Mouse (Mus musculus): ENCODE data around the gene Pttg1. TPM values are rescaled to one million over a fixed set of nuclear protein-coding genes. Genes with fewer than 3 reads are reported as not detected.

The Pttg1 gene
- 91.5 and 98.6 TPM in 2 replicates for polyA plus RNA-seq (2015; fragmentation: Nextera tagmentation; extraction: Ambion mirVana)

- Histone ChIP-seq H3K4me1 (replicated peaks; ENCODE audit: control insufficient read depth, insufficient read depth, low read length) (peaks cover 9% of the 10 kb centered on the region), H3K4me2 (ENCODE audit: low read depth, low read length) (peak within 1 kb of the TSS; percentile 48), H3K36me3 (ENCODE audit: control insufficient read depth, insufficient read depth, low read length) (no peaks in the 10 kb centered on the region), H3K27me3 (ENCODE audit: control insufficient read depth, insufficient read depth, low read depth, low read length) (no peaks in the 10 kb centered on the region), H3K9me3 (ENCODE audit: control insufficient read depth, low read length) (no peaks in the 10 kb centered on the region), H3K4me3 (ENCODE audit: low read length) (peak within 1 kb of the TSS; percentile 58), H3K27ac (ENCODE audit: low read length) (peak within 1 kb of the TSS; percentile 61), H3K9ac (ENCODE audit: low read length) (peak within 1 kb of the TSS; percentile 70)
- WGBS, result 3% methylated on average over 27 of the region's 27 CpGs
- peak; percentile 98 for ATAC-seq (ENCODE audit: low read depth)
These were observed at the start of gene Pttg1 for GRCm38 (mm10) chr11:43425824-43426413. Pttg1 (minus strand) TSS chr11:43426251.

- peak; percentile 70 for ATAC-seq (ENCODE audit: low read depth)
- no peak within 1 kb of the TSS for H3K27ac ChIP-seq (ENCODE audit: low read length)
- H3K9me3 ChIP-seq (ENCODE audit: control insufficient read depth, low read length), result no peaks in the 10 kb centered on the region
- peak within 1 kb of the TSS; percentile 41 for H3K4me3 ChIP-seq (ENCODE audit: low read length)
- peak within 1 kb of the TSS; percentile 53 for H3K9ac ChIP-seq (ENCODE audit: low read length)
- H3K4me1 ChIP-seq (replicated peaks; ENCODE audit: control insufficient read depth, insufficient read depth, low read length), result peaks cover 14% of the 10 kb centered on the region
- no peaks in the 10 kb centered on the region for H3K36me3 ChIP-seq (ENCODE audit: control insufficient read depth, insufficient read depth, low read length)
- H3K4me2 ChIP-seq (ENCODE audit: low read depth, low read length), result peak within 1 kb of the TSS; percentile 78
- H3K27me3 ChIP-seq (ENCODE audit: control insufficient read depth, insufficient read depth, low read depth, low read length), result no peaks in the 10 kb centered on the region
- 2% methylated on average over 24 of the region's 24 CpGs for WGBS
These were observed 48.2 kb upstream of the Pttg1 start, which contains the start of gene C1qtnf2 for GRCm38 (mm10) chr11:43474225-43474774. C1qtnf2 (plus strand) TSS chr11:43474276.

- H3K9ac ChIP-seq (ENCODE audit: low read length), result peak overlapping the region; percentile 53
These were observed 47.7 kb upstream of the Pttg1 start for GRCm38 (mm10) chr11:43473635-43474224.

GRCm38 (mm10) chr11:43473115-43473514 lies 47.1 kb upstream of the Pttg1 start:
- ATAC-seq (ENCODE audit: low read depth), result no peak
- no peak overlapping the region for H3K27ac ChIP-seq (ENCODE audit: low read length)
- WGBS, result 83% methylated on average over 1 of the region's 1 CpGs

More at GRCm38 (mm10) chr11:43473635-43474224, 47.7 kb upstream of the Pttg1 start:
- Histone ChIP-seq H3K4me1 (replicated peaks; ENCODE audit: control insufficient read depth, insufficient read depth, low read length) (peaks cover 14% of the 10 kb centered on the region), H3K27ac (ENCODE audit: low read length) (no peak overlapping the region), H3K27me3 (ENCODE audit: control insufficient read depth, insufficient read depth, low read depth, low read length) (no peaks in the 10 kb centered on the region), H3K4me3 (ENCODE audit: low read length) (peak overlapping the region; percentile 41), H3K36me3 (ENCODE audit: control insufficient read depth, insufficient read depth, low read length) (no peaks in the 10 kb centered on the region), H3K9me3 (ENCODE audit: control insufficient read depth, low read length) (no peaks in the 10 kb centered on the region), H3K4me2 (ENCODE audit: low read depth, low read length) (peak overlapping the region; percentile 78)
- no peak; the same call in 1 of the 2 replicates for ATAC-seq (ENCODE audit: low read depth)
- WGBS, result 44% methylated on average over 15 of the region's 15 CpGs

GRCm38 (mm10) chr11:43470881-43471820 lies 45.1 kb upstream of the Pttg1 start:
- Histone ChIP-seq H3K9me3 (ENCODE audit: control insufficient read depth, low read length) (no peaks in the 10 kb centered on the region), H3K36me3 (ENCODE audit: control insufficient read depth, insufficient read depth, low read length) (no peaks in the 10 kb centered on the region), H3K4me2 (ENCODE audit: low read depth, low read length) (no peak overlapping the region), H3K27me3 (ENCODE audit: control insufficient read depth, insufficient read depth, low read depth, low read length) (no peaks in the 10 kb centered on the region), H3K27ac (ENCODE audit: low read length) (no peak overlapping the region), H3K4me3 (ENCODE audit: low read length) (no peak overlapping the region), H3K9ac (ENCODE audit: low read length) (no peak overlapping the region), H3K4me1 (replicated peaks; ENCODE audit: control insufficient read depth, insufficient read depth, low read length) (peaks cover 14% of the 10 kb centered on the region)
- 58% methylated on average over 6 of the region's 6 CpGs for WGBS
- ATAC-seq (ENCODE audit: low read depth), result 0 out of 2 replicates have a peak, but pooled peaks have one; percentile 13

More at GRCm38 (mm10) chr11:43473115-43473514, 47.1 kb upstream of the Pttg1 start:
- no peaks in the 10 kb centered on the region for H3K27me3 ChIP-seq (ENCODE audit: control insufficient read depth, insufficient read depth, low read depth, low read length)
- H3K9me3 ChIP-seq (ENCODE audit: control insufficient read depth, low read length), result no peaks in the 10 kb centered on the region
- H3K4me2 ChIP-seq (ENCODE audit: low read depth, low read length), result no peak overlapping the region
- H3K36me3 ChIP-seq (ENCODE audit: control insufficient read depth, insufficient read depth, low read length), result no peaks in the 10 kb centered on the region
- no peak overlapping the region for H3K4me3 ChIP-seq (ENCODE audit: low read length)
- peaks cover 14% of the 10 kb centered on the region for H3K4me1 ChIP-seq (replicated peaks; ENCODE audit: control insufficient read depth, insufficient read depth, low read length)
- H3K9ac ChIP-seq (ENCODE audit: low read length), result no peak overlapping the region

DNA sequence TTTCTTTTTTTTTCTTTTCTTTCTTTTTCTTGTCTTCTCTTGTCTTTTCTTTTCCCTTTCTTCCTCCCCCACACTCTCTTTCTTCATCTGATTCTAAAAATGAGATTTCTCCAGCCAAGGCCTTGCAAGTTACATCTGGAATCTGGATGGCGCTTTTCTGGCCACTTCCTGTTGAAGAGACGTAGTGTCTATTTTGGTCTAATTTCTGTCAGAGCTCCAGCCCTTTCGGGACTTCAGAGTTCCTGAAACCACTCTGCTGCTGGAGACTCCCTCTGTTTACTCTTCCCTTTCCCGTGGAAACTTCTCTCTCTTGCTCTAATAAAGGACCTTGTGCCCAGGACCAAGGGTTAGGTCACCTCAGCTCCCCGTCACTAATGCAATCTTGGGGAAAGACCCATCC lies 44.1 kb upstream of the Pttg1 start:
- Histone ChIP-seq H3K4me3 (ENCODE audit: low read length) (no peak overlapping the region), H3K9ac (ENCODE audit: low read length) (no peak overlapping the region), H3K4me2 (ENCODE audit: low read depth, low read length) (no peak overlapping the region), H3K9me3 (ENCODE audit: control insufficient read depth, low read length) (no peaks in the 10 kb centered on the region), H3K27ac (ENCODE audit: low read length) (peak overlapping the region; percentile 52), H3K27me3 (ENCODE audit: control insufficient read depth, insufficient read depth, low read depth, low read length) (no peaks in the 10 kb centered on the region), H3K36me3 (ENCODE audit: control insufficient read depth, insufficient read depth, low read length) (no peaks in the 10 kb centered on the region), H3K4me1 (replicated peaks; ENCODE audit: control insufficient read depth, insufficient read depth, low read length) (peaks cover 14% of the 10 kb centered on the region)
- peak; percentile 42; the same call in 1 of the 2 replicates for ATAC-seq (ENCODE audit: low read depth)
- 22% methylated on average over 5 of the region's 5 CpGs for WGBS

- 91% methylated on average over 25 of the region's 25 CpGs for WGBS
- Histone ChIP-seq H3K27ac (ENCODE audit: low read length) (no peak overlapping the region), H3K4me3 (ENCODE audit: low read length) (no peak overlapping the region), H3K36me3 (ENCODE audit: control insufficient read depth, insufficient read depth, low read length) (no peaks in the 10 kb centered on the region), H3K9ac (ENCODE audit: low read length) (no peak overlapping the region), H3K4me2 (ENCODE audit: low read depth, low read length) (no peak overlapping the region), H3K27me3 (ENCODE audit: control insufficient read depth, insufficient read depth, low read depth, low read length) (no peaks in the 10 kb centered on the region), H3K9me3 (ENCODE audit: control insufficient read depth, low read length) (no peaks in the 10 kb centered on the region), H3K4me1 (replicated peaks; ENCODE audit: control insufficient read depth, insufficient read depth, low read length) (no peaks in the 10 kb centered on the region)
- no peak for ATAC-seq (ENCODE audit: low read depth)
These were observed 37.2 kb upstream of the Pttg1 start for GRCm38 (mm10) chr11:43463204-43463603.

DNA sequence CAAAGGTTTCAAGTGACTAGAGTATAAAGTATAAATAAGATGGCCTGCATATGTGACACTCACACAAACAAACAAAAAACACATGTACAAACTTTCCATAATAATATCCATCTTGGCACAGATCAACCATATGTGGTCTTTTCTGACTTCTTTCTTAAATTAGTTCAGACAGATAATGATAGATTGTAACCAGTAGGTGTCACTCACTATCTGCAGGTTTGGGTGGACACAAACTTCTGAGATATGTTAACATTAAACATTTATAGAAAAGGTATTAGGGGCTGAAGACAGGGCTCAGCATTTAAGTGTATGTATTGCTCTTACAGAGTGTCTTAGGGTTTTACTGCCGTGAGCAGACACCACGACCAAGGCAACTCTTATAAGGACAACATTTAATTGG lies 26.2 kb upstream of the Pttg1 start:
- H3K36me3 ChIP-seq (ENCODE audit: control insufficient read depth, insufficient read depth, low read length), result peaks cover 2% of the 10 kb centered on the region; the same call in 1 of the 2 replicates
- WGBS, result 56% methylated on average over 2 of the region's 2 CpGs
- no peaks in the 10 kb centered on the region for H3K9me3 ChIP-seq (ENCODE audit: control insufficient read depth, low read length)
- H3K4me2 ChIP-seq (ENCODE audit: low read depth, low read length), result no peak overlapping the region
- no peak overlapping the region for H3K9ac ChIP-seq (ENCODE audit: low read length)
- no peak overlapping the region for H3K4me3 ChIP-seq (ENCODE audit: low read length)
- ATAC-seq (ENCODE audit: low read depth), result no peak
- no peaks in the 10 kb centered on the region for H3K27me3 ChIP-seq (ENCODE audit: control insufficient read depth, insufficient read depth, low read depth, low read length)
- H3K4me1 ChIP-seq (replicated peaks; ENCODE audit: control insufficient read depth, insufficient read depth, low read length), result no peaks in the 10 kb centered on the region
- H3K27ac ChIP-seq (ENCODE audit: low read length), result no peak overlapping the region
